Mouse (Mus musculus): ENCODE measurements around the gene Awat1.

- TF ChIP-seq POLR2A (IDR thresholded peaks at IDR 0.05; ENCODE audit: control insufficient read depth, extremely low read depth, insufficient read depth, low read length, poor library complexity) (no peak), CTCF (IDR thresholded peaks at IDR 0.05; ENCODE audit: borderline replicate concordance, control insufficient read depth, extremely low read depth, insufficient read depth, low read length, poor library complexity) (no peak)
Measured at GRCm38 (mm10) chrX:100624242-100624641, 52.2 kb downstream of the Awat1 start.

Measured in thymus, adult 2 months (tissue).